Mouse (Mus musculus): ENCODE measurements around the gene Nmu. TPM values are rescaled to one million over a fixed set of nuclear protein-coding genes. Genes with fewer than 3 reads are reported as not detected.

Nmu gene
- polyA plus RNA-seq, 1 experiment from 2014 or later = 2.7 TPM

Other genes starting within 250 kb of the Nmu start
- 14.2 and 16.3 TPM in 2 replicates for gene Srd5a3, start 223.5 kb downstream of the Nmu start, polyA plus RNA-seq (2014; fragmentation: Nextera tagmentation; extraction: Ambion mirVana)
- gene Tmem165, start 179.9 kb downstream of the Nmu start, polyA plus RNA-seq (2014; fragmentation: Nextera tagmentation; extraction: Ambion mirVana) = 54.0 and 63.5 TPM in 2 replicates
- 23.3 and 24.2 TPM in 2 replicates for gene Clock, start 59.0 kb downstream of the Nmu start, polyA plus RNA-seq (2014; fragmentation: Nextera tagmentation; extraction: Ambion mirVana)
- gene Pdcl2, start 32.6 kb downstream of the Nmu start, polyA plus RNA-seq (2014; fragmentation: Nextera tagmentation; extraction: Ambion mirVana) = not detected in 2 replicates
- gene Gm7271, start 120.3 kb upstream of the Nmu start, polyA plus RNA-seq (2014; fragmentation: Nextera tagmentation; extraction: Ambion mirVana) = 1.5 and 10.4 TPM in 2 replicates
- 73.4 and 77.3 TPM in 2 replicates for gene Exoc1, start 165.5 kb upstream of the Nmu start, polyA plus RNA-seq (2014; fragmentation: Nextera tagmentation; extraction: Ambion mirVana)
- 3.9 and 4.0 TPM in 2 replicates for gene Cep135, start 224.9 kb upstream of the Nmu start, polyA plus RNA-seq (2014; fragmentation: Nextera tagmentation; extraction: Ambion mirVana)